Mouse (Mus musculus) layer of hippocampus, postnatal 14 days (tissue): ENCODE results near the gene Mef2b. TPM values are rescaled to one million over a fixed set of nuclear protein-coding genes. Genes with fewer than 3 reads are reported as not detected.

Experiments
- DNase-seq, 2 experiments: peaks; one replicate each; pipeline ENCODE4 v3.0.0; 2021 to 2022; ENCODE audit warnings: low spot score in 2 of 2, mixed read lengths in 1 of 2
- total RNA-seq, 2 experiments: library from RNA; stranded (reverse); gene quantifications; 2 replicates each; pipeline ENCODE4 v1.2.3; 2021

The Mef2b gene
- total RNA-seq, 2 experiments from 2014 or later: 0.29 to 0.41 TPM

- DNase-seq: peak; percentile 69 to 81
Measured at GRCm38 (mm10) chr8:70131166-70131883, 8.2 kb upstream of the Mef2b start, which contains the start of gene Nr2c2ap. Nr2c2ap (plus strand) TSS chr8:70131333.

- DNase-seq: no peak
Measured at GRCm38 (mm10) chr8:70134086-70134485, 5.4 kb upstream of the Mef2b start.

DNA sequence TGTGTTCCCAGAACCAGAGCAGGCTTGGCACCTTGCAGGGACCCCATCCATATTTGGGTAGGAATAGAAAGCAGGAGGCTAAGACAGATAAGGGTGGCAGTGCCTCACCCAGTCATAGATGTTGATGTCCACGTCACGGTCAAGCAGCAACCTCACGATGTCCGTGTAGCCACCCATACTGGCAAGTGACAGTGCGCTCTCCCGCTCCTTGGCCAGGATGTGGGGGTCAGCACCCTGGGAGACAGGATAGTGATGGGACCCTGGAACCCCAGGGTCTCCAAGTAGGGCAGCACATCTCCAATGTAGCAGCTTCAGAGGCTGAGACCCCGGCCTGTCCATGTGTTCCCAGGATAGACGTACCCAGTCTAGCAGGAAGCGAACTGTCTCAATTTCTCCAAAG, 4.6 kb upstream of the Mef2b start:
- DNase-seq: no peak

GRCm38 (mm10) chr8:70136591-70136990, 2.9 kb upstream of the Mef2b start:
- DNase-seq: no peak

- no peak for DNase-seq
Measured at GRCm38 (mm10) chr8:70137890-70138289, 1.6 kb upstream of the Mef2b start.

GRCm38 (mm10) chr8:70139981-70140380, 470 bp downstream of the Mef2b start:
- no peak for DNase-seq

DNA sequence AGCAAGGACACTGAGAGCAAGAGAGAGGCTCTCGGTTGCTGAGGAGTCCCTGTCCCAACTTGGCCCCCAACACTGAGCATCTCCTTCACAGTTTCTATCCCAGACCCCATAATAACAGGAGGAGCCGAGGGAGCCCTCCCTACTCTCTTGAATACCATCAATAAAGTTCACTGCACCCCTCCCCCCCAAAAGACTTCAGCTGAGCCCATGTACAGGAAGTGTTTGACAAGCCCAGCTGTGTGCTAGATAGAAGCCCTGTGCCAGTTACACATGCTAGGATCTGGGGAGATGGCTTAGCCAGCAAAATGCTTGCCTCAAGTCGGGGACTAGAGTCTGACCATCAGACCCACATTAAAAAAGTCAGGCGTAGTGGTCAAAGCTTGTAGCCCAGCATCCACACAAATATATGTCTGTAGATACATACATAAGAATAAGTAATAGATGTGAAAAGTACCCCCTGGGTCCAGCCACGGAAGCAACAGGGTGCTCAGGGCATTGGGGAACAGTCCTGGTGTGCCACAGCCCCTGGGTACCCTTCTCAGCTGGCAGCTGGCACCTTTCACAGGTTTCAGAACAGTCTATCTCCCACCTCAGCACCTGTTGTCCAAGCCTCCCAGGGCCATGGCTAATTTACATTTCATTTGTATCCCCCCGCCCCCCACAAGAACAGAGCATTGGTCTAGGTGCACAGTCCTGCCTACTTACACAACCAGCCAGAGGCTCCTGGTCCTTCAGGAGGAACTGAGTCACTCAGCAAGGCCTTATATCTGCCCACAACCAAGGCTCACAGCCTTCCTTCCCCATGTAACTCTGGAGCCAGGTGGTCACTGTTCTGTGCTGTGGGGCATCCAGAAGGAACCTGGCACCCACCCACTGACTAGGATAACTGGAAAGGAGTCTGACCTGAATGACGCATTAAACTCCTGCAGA, 8.4 kb downstream of the Mef2b start:
- no peak for DNase-seq

DNA sequence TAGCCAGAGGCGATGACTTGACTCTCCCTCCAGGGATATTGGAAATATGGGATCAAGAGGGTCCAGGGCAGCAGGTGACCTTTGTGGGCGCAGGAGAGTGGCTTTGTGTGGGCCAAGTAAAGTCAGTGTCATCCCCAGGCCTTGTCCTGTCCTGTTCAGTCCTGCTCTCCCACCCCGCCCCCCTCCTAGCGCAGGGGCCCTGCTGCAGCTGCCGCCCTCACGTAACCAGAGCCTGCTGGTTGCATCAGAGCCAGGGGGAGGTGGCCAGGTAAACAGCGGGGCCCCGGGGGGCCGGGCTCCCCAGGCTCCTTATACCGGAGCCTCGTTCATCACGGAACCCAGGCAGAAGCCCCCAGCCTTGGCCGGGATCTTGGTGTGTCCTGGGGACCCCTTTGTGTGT, 10.6 kb downstream of the Mef2b start:
- DNase-seq: no peak

DNA sequence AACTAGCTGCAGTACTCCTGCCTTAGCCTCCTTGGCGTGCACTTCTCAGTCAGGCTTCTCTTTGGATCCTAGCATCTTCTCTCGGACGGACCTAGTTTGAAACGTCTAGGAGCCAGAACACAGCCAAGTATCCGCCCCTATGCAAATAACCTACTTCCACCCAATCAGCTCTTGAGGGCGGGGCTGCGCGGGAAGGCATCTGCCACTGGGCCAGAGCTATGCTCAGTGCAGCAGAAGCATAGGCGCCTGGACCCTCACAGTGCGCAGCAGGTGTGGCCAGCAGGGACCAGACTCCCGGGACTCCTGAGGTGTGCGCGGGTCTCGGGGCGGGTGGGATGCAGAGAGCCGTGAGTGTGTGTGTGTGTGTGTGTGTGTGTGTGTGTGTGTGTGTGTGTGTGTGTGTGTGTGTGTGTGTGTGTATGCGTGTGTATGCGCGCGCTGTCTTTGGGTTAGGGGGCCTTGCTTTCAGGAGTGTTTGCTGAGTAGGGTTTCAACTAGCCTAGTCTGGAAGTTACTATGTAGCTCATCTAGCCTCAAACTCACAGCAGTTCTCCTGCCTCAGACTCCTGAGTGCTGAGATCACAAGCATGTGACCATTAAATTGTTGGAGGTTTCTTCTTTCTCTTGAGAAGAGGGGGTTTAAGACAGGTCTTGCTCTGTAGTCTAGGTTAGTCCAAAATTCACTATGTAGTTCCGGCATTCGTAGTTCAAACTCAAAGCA, 13.2 kb downstream of the Mef2b start:
- DNase-seq: peak; percentile 30 to 57

GRCm38 (mm10) chr8:70157240-70157800, 17.8 kb downstream of the Mef2b start:
- DNase-seq: no peak

GRCm38 (mm10) chr8:70158069-70158853, 18.8 kb downstream of the Mef2b start:
- peak; percentile 54 to 59 for DNase-seq

DNA sequence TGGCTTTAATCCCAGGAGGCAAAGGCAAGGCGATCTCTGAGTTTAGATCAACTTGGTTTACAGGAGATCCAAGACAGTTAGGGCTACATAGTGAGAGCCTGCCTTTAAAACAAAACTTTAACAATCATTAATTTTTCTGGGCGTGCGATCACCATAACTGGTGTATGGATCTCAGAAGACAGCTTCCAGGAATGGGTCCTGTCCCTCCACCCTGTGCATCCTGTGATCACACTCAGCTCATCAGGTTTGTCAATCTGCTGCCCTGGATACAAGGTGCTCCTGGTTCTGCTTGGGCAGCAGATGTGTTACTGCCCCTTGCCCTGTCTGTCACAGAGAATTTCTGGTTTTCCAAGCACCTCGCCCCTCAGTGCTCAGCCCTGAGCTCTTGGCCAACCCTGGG, 19.7 kb downstream of the Mef2b start:
- DNase-seq: no peak

- no peak for DNase-seq
Measured at GRCm38 (mm10) chr8:70160015-70160414, 20.5 kb downstream of the Mef2b start.

DNA sequence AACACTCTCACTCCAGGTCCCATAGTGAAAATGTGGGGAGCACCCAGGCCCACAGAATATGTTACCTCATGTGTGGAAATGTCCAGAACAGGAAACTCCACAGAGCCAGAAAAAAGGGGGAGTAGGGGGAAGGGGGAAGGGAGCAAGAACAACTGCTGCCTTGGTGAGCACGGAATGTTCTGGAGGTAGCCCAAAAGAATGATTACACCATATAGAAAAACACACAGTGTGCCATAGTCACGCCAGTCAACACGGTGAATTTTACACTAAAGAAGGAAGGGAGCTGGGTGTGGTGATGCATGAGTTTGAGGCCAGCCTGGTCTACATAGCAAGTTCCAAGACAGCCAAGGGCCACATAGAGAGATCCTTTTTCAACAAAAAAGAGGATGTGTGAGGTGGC, 23.8 kb downstream of the Mef2b start:
- DNase-seq: no peak

DNA sequence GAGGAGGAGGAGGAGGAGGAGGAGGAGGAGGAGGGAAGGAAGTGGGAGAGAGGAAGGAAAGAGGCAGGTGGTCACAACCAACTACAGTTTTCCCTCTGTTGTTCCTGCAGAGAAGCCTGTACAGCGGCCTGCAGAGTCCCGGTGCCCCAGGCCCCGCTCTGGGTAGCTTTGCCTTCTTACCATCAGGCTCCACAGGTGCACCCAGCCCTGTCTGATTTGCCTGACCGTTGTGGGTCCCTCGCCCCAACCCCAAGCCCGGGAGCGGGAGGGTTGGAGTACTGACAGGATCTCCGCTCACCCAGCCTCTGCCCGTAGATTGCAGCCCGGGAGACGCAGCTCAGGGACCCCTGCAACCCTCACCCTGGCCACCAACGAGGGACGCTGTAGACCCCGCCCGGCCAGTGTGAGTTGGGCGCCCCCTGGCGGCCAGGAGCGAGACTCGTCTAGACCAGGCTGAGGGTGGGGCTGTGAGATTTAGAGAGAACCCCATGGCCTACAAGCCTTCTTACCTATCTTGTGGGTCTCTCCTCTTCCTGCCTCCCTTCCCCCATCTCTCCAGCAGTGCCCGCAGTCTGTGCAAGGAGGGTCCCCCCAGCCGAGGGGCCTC, 27.1 kb downstream of the Mef2b start:
- DNase-seq: peak; percentile 39 to 52

- DNase-seq: no peak
Measured at GRCm38 (mm10) chr8:70170116-70170515, 30.6 kb downstream of the Mef2b start.

GRCm38 (mm10) chr8:70170748-70171147, 31.2 kb downstream of the Mef2b start:
- no peak for DNase-seq

DNA sequence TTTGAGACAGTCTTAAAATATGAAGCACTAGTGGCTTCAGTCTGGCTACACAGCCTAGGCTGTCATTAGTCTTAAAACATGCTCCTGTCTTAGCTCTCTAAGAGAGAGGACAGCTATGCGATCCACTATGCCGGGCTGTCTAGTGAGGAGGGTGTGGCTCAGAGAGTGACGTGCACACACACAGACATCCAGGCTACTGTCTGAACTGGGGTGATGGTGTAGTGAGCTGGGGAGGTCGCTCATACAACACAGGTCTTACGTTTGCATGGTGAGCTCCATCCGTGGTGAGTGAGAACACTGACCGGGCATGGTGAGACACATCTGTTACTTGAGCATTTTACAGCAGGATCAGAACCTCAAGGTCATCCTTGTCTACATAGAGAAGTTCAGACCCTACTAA, 31.7 kb downstream of the Mef2b start:
- DNase-seq: no peak

DNA sequence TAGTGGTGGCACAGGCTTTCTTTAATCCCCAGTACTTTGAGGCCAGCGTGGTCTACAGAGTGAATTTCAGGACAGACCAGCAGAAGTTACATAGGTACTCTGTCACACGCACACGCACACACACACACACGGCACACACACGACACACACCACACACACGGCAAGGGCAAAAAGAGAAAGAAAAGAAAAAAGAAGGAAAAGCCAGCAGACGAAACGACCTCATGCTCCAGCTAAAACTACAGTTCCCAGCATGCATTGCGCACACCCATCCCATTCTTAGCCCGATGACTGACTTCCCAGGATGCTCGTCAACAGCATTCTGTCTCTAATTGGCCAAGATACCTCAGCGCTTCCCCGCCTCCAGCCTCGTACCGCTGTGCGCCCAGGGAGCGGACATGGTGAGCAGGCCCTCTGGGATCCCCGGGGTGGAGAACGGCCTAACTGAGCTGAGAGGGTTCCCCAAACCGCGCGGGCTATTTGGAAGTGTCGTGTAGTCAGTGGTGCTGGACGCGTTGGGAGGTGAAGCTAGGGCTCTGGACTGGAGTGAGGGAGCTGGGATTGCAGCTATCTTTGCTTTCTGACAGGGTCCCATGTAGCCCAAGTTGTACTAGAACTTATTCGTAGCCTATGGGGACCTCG, 32.7 kb downstream of the Mef2b start, which contains the start of gene Tmem161a:
TSS of gene Tmem161a (plus strand) at position 314 of the 639 bp plus-strand sequence.
- DNase-seq: peak; percentile 89 to 96
